Mouse (Mus musculus): ENCODE measurements around the gene Mtrf1l. TPM values are rescaled to one million over a fixed set of nuclear protein-coding genes. Genes with fewer than 3 reads are reported as not detected.

The Mtrf1l gene
- 40.4 TPM for polyA plus RNA-seq (2014; fragmentation: Illumina TruSeq; extraction: RNeasy Lipid Tissue Mini Kit (QIAGEN cat#74804))

DNA sequence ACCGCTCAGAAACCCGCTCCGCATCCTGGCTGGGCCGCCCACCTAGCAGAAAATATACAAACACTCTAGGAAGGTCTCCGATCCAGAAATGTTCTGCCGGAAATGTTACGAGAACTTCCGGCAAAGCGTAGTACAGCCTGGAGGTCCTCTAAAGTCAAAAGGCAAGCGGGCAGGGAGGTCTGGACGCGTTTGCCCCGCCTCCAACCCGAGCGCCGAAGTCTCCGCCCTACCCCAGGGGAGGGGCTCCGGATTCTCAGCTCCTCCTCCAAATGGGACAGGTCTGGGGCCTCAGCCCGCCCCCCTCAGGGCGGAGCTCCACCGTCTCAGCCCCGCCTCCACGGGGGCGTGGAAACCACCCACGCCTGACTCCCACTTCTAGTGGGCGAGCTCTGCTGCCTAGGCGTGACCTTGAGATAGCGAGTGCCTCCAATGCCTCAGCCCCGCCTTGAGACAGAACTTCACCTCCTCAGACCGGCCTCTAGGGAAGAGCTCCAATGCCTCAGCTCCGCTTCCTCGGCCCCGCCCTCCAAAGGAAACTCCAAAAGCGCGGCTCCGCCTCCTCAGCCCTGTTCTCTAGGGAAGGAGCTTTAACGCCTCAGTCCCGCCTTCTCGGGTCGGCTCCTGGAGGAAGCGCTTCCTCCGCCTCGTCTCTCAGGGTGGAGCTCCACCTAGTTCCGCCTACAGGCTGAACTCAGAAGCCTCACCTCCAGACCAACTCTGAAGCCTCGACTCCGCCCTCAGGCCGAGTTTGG, at the start of gene Mtrf1l:
Gene Mtrf1l (minus strand): TSS at position 171 of the 752 bp plus-strand sequence.

GRCm38 (mm10) chr10:5805243-5805730, 18.4 kb downstream of the Mtrf1l start, which contains the start of gene Fbxo5:
Gene Fbxo5, minus strand, starts transcription at chr10:5805600.

Other genes starting within 250 kb of the Mtrf1l start
- 16.6 TPM for gene Myct1, start 230.1 kb downstream of the Mtrf1l start, polyA plus RNA-seq (2014; fragmentation: Illumina TruSeq; extraction: RNeasy Lipid Tissue Mini Kit (QIAGEN cat#74804))
- gene Vip, start 184.7 kb downstream of the Mtrf1l start, polyA plus RNA-seq (2014; fragmentation: Illumina TruSeq; extraction: RNeasy Lipid Tissue Mini Kit (QIAGEN cat#74804)), result not detected
- gene Fbxo5, start 18.3 kb downstream of the Mtrf1l start, polyA plus RNA-seq (2014; fragmentation: Illumina TruSeq; extraction: RNeasy Lipid Tissue Mini Kit (QIAGEN cat#74804)), result 49.1 TPM
- 6.8 TPM for gene Rgs17, start 98.5 kb upstream of the Mtrf1l start, polyA plus RNA-seq (2014; fragmentation: Illumina TruSeq; extraction: RNeasy Lipid Tissue Mini Kit (QIAGEN cat#74804))

Measured in ovary, adult 10 weeks (tissue).